Mouse (Mus musculus) embryonic fibroblast, embryonic 13.5 days (primary cell): ENCODE measurements at regions not wholly inside any gene's neighbourhood (a gene's known extent, or its start where the extent isn't known, plus 50 kb on each side); places are given as distances from the start of the nearest gene placed in this dataset.

Source experiments
- CTCF ChIP-seq: IDR thresholded peaks from 2 replicates; pipeline ENCODE4 v1.5.1; 2011; ENCODE audit warnings: mild to moderate bottlenecking, control low read depth, low read length, moderate library complexity, borderline replicate concordance; ENCODE audit not compliant: insufficient read depth
- POLR2A ChIP-seq: IDR thresholded peaks from 2 replicates; pipeline ENCODE4 v1.6.1; 2011; ENCODE audit warnings: low read depth, mild to moderate bottlenecking, control low read depth, low read length, moderate library complexity

- no peak for TF ChIP-seq POLR2A
- TF ChIP-seq CTCF, result no peak
These were observed 288.2 kb downstream of the Cog6 start for GRCm38 (mm10) chr3:52728860-52729259.
